Mouse (Mus musculus): Measurements from ENCODE around the gene Tmem86a. TPM values are rescaled to one million over a fixed set of nuclear protein-coding genes. Genes with fewer than 3 reads are reported as not detected.

Gene Tmem86a
- total RNA-seq, 1 experiment = 1.1 TPM

DNA sequence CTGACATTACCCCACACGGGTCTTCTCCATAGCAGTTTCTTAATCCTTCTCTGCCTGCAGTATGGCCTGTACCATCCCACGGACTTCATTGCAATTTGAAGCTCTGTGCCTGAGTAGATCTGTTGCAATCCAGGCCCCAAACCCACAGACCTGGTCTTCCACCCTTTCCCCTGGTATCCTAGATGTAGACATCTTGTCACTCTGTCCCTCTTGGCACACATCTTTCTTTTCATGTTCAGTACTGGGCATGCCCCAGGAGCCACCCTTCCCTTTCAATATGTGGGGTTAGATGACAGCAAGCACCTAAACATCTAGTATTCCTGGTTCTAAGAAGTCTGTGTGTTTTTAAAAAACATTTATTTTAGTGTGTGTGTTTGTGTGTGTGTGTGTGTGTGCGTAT lies 8.7 kb upstream of the Tmem86a start:
- no peak overlapping the region for H3K4me3 ChIP-seq (ENCODE audit: insufficient read depth in 1 of 2, low read depth in 1 of 2, low read length in 2 of 2, poor library complexity in 1 of 2, severe bottlenecking in 1 of 2)
- DNase-seq (ENCODE audit: low read depth, low spot score) = no peak
- no peak for TF ChIP-seq CHD2 (IDR thresholded peaks at IDR 0.05; ENCODE audit: low read depth, low read length)
- TF ChIP-seq HCFC1 (IDR thresholded peaks at IDR 0.05; ENCODE audit: borderline replicate concordance, insufficient read depth, low read length) = no peak
- TF ChIP-seq ZC3H11A (IDR thresholded peaks at IDR 0.05; ENCODE audit: borderline replicate concordance, low read depth, low read length) = no peak
- TF ChIP-seq MAFK (IDR thresholded peaks at IDR 0.05; ENCODE audit: insufficient read depth, low read depth, low read length) = no peak
- no peak for TF ChIP-seq ZNF384 (IDR thresholded peaks at IDR 0.05; ENCODE audit: low read depth, low read length)
- H3K36me3 ChIP-seq (ENCODE audit: control insufficient read depth, insufficient read depth, low read length, poor library complexity, severe bottlenecking) = no peaks in the 10 kb centered on the region
- H3K9me3 ChIP-seq (ENCODE audit: control insufficient read depth, insufficient read depth, low read depth, low read length) = no peaks in the 10 kb centered on the region
- H3K9ac ChIP-seq (ENCODE audit: insufficient read depth, low read depth, low read length, poor library complexity, severe bottlenecking) = no peak overlapping the region
- no peak overlapping the region for H3K27ac ChIP-seq (ENCODE audit: insufficient read depth, low read depth, low read length, poor library complexity, severe bottlenecking)
- in situ Hi-C loops (cut with MboI; ENCODE audit: low sequenced_read_pairs in 2 of 2, unreplicated experiment in 2 of 2) = no loop called here
- no peaks in the 10 kb centered on the region for H3K4me1 ChIP-seq (ENCODE audit: control insufficient read depth in 2 of 2, insufficient read depth in 2 of 2, low read length in 2 of 2, poor library complexity in 1 of 2)

DNA sequence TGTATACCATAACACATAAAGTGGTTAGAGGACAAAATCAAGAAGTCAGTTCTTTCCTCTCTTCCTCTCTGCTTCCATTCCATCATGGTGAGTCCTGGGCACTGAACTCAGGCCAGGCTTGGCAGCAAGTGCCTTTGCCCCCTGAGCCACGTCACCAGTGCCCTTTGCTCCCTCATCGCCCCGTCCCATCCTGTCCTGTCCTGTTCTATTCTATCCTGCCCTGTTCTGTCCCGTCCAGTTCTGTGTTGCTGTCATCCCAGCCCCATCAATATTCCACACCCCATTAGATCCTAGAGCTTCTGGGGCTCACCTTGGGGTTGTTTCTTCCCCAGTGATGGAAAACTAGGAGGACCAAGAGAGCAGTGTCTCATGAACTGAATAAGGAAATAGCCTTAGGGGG lies 8.3 kb upstream of the Tmem86a start:
- Histone ChIP-seq H3K4me3 (ENCODE audit: insufficient read depth in 1 of 2, low read depth in 1 of 2, low read length in 2 of 2, poor library complexity in 1 of 2, severe bottlenecking in 1 of 2) (no peak overlapping the region), H3K4me1 (ENCODE audit: control insufficient read depth in 2 of 2, insufficient read depth in 2 of 2, low read length in 2 of 2, poor library complexity in 1 of 2) (no peaks in the 10 kb centered on the region), H3K36me3 (ENCODE audit: control insufficient read depth, insufficient read depth, low read length, poor library complexity, severe bottlenecking) (no peaks in the 10 kb centered on the region), H3K9ac (ENCODE audit: insufficient read depth, low read depth, low read length, poor library complexity, severe bottlenecking) (no peak overlapping the region), H3K9me3 (ENCODE audit: control insufficient read depth, insufficient read depth, low read depth, low read length) (no peaks in the 10 kb centered on the region), H3K27ac (ENCODE audit: insufficient read depth, low read depth, low read length, poor library complexity, severe bottlenecking) (no peak overlapping the region)
- TF ChIP-seq ZNF384 (IDR thresholded peaks at IDR 0.05; ENCODE audit: low read depth, low read length) (no peak), ZC3H11A (IDR thresholded peaks at IDR 0.05; ENCODE audit: borderline replicate concordance, low read depth, low read length) (no peak), HCFC1 (IDR thresholded peaks at IDR 0.05; ENCODE audit: borderline replicate concordance, insufficient read depth, low read length) (no peak), CHD2 (IDR thresholded peaks at IDR 0.05; ENCODE audit: low read depth, low read length) (no peak), MAFK (IDR thresholded peaks at IDR 0.05; ENCODE audit: insufficient read depth, low read depth, low read length) (no peak)
- in situ Hi-C loops (cut with MboI; ENCODE audit: low sequenced_read_pairs in 2 of 2, unreplicated experiment in 2 of 2) = no loop called here
- DNase-seq (ENCODE audit: low read depth, low spot score) = no peak

DNA sequence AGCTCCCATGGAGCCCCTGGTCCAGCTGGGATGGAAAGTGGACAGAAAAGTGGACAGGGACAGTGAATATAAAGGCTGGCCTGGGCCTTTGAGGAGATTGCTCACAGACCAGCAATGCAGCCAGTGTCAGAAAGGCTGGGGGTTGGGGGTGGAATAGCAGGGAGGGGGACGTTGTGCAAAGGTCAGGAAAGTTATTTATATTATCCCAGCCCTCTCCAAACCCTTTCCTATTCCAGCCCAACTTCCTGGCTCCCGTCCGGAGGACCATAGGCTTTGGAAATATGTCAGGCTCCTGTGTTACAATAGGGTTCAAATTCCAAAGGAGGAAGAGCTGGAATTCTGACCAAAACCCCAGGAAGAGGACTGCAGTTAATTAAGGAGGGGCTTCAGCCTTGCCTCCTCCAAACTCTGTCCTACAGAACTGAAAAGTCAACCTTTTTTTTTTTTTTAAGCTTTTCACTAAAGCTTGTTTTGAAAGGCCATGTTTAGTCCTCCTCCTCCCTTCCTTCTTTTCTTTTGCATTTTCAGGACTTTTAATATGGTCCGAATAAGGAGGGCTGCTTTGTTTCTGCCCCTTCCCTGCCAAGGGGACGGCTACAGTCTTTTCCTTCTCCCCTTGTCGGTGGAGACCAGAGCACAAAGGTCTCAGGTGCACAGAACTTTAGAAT lies 7.4 kb upstream of the Tmem86a start:
- no peak overlapping the region for H3K4me3 ChIP-seq (ENCODE audit: insufficient read depth in 1 of 2, low read depth in 1 of 2, low read length in 2 of 2, poor library complexity in 1 of 2, severe bottlenecking in 1 of 2)
- in situ Hi-C loops (cut with MboI; ENCODE audit: low sequenced_read_pairs in 2 of 2, unreplicated experiment in 2 of 2) = no loop called here
- H3K4me1 ChIP-seq (ENCODE audit: control insufficient read depth in 2 of 2, insufficient read depth in 2 of 2, low read length in 2 of 2, poor library complexity in 1 of 2) = no peaks in the 10 kb centered on the region
- H3K9me3 ChIP-seq (ENCODE audit: control insufficient read depth, insufficient read depth, low read depth, low read length) = no peaks in the 10 kb centered on the region
- H3K9ac ChIP-seq (ENCODE audit: insufficient read depth, low read depth, low read length, poor library complexity, severe bottlenecking) = no peak overlapping the region
- DNase-seq (ENCODE audit: low read depth, low spot score) = no peak
- no peak overlapping the region for H3K27ac ChIP-seq (ENCODE audit: insufficient read depth, low read depth, low read length, poor library complexity, severe bottlenecking)
- H3K36me3 ChIP-seq (ENCODE audit: control insufficient read depth, insufficient read depth, low read length, poor library complexity, severe bottlenecking) = no peaks in the 10 kb centered on the region
- TF ChIP-seq ZNF384 (IDR thresholded peaks at IDR 0.05; ENCODE audit: low read depth, low read length) = peak; percentile 62; the same call in 1 of the 2 replicates
- TF ChIP-seq ZC3H11A (IDR thresholded peaks at IDR 0.05; ENCODE audit: borderline replicate concordance, low read depth, low read length) = no peak
- no peak for TF ChIP-seq CHD2 (IDR thresholded peaks at IDR 0.05; ENCODE audit: low read depth, low read length)

GRCm38 (mm10) chr7:47050766-47051165 lies 365 bp downstream of the Tmem86a start:
- H3K9ac ChIP-seq (ENCODE audit: insufficient read depth, low read depth, low read length, poor library complexity, severe bottlenecking) = peak overlapping the region; percentile 72
- H3K4me1 ChIP-seq (ENCODE audit: control insufficient read depth in 2 of 2, insufficient read depth in 2 of 2, low read length in 2 of 2, poor library complexity in 1 of 2) = peaks cover 0 to 4% of the 10 kb centered on the region in 2 experiments; a peak in 1 of 4 replicates
- TF ChIP-seq MAFK (IDR thresholded peaks at IDR 0.05; ENCODE audit: insufficient read depth, low read depth, low read length) (no peak), ZC3H11A (IDR thresholded peaks at IDR 0.05; ENCODE audit: borderline replicate concordance, low read depth, low read length) (no peak), ZNF384 (IDR thresholded peaks at IDR 0.05; ENCODE audit: low read depth, low read length) (no peak), CHD2 (IDR thresholded peaks at IDR 0.05; ENCODE audit: low read depth, low read length) (no peak), HCFC1 (IDR thresholded peaks at IDR 0.05; ENCODE audit: borderline replicate concordance, insufficient read depth, low read length) (no peak)
- no peaks in the 10 kb centered on the region for H3K9me3 ChIP-seq (ENCODE audit: control insufficient read depth, insufficient read depth, low read depth, low read length)
- no peak for DNase-seq (ENCODE audit: low read depth, low spot score)
- peak overlapping the region; percentile 73 to 84 for H3K4me3 ChIP-seq (ENCODE audit: insufficient read depth in 1 of 2, low read depth in 1 of 2, low read length in 2 of 2, poor library complexity in 1 of 2, severe bottlenecking in 1 of 2)
- H3K27ac ChIP-seq (ENCODE audit: insufficient read depth, low read depth, low read length, poor library complexity, severe bottlenecking) = no peak overlapping the region
- in situ Hi-C loops (cut with MboI; ENCODE audit: low sequenced_read_pairs in 2 of 2, unreplicated experiment in 2 of 2) = no loop called here
- no peaks in the 10 kb centered on the region; the same call in 1 of the 2 replicates for H3K36me3 ChIP-seq (ENCODE audit: control insufficient read depth, insufficient read depth, low read length, poor library complexity, severe bottlenecking)
